In genomic region chr19:14655302-14656021, GRCm38 (mm10) we compare ENCODE assay signal across 20 mouse cellular contexts. TPM values are rescaled to one million over a fixed set of nuclear protein-coding genes. Genes with fewer than 3 reads are reported as not detected.
DNase-seq lines count a peak whose midpoint lies in the region; ATAC-seq and TF ChIP-seq lines count a peak whose summit lies in the region.
"Had no signal": no experiment of that assay in that cellular context is flagged by ENCODE, and none has a peak within 500 bp of the region (broad histone marks: within the 10 kb centered on the region; RNA-seq: fewer than 3 reads in every experiment).

No protein-coding gene starts in this region.

- ATAC-seq in megakaryocyte progenitor cell, adult 5-6 weeks (replicated peaks; ENCODE audit: poor library complexity) = peak; percentile 28
- no peak for ATAC-seq in midbrain, embryonic 14.5 days (ENCODE audit: low FRiP score, low TSS enrichment)
- no peak for ATAC-seq in heart, embryonic 12.5 days (ENCODE audit: insufficient number of reproducible peaks, low FRiP score)
- ATAC-seq: CD4-positive, CD25-positive, alpha-beta regulatory T cell, adult 4 months; forebrain, embryonic 15.5 days; Patski had no signal

- no peaks in the 10 kb centered on the region for H3K36me3 ChIP-seq in ES-Bruce4 (ENCODE audit: control insufficient read depth, insufficient read depth, low read length, poor library complexity, severe bottlenecking)
- no peaks in the 10 kb centered on the region for H3K36me3 ChIP-seq in midbrain, embryonic 14.5 days (ENCODE audit: control insufficient read depth, insufficient read depth, low read length)
- H3K36me3 ChIP-seq in heart, embryonic 12.5 days = no peaks in the 10 kb centered on the region
- H3K36me3 ChIP-seq: forebrain, embryonic 15.5 days; kidney, embryonic 15.5 days; liver, embryonic 13.5 days; lung, embryonic 15.5 days; midbrain, embryonic 12.5 days; neural tube, embryonic 12.5 days had no signal

- H3K9me3 ChIP-seq in ES-Bruce4 (replicated peaks; ENCODE audit: control insufficient read depth, insufficient read depth, low read length, poor library complexity, severe bottlenecking) = no peaks in the 10 kb centered on the region
- H3K9me3 ChIP-seq in midbrain, embryonic 14.5 days (ENCODE audit: control insufficient read depth, low read length) = no peaks in the 10 kb centered on the region
- no peaks in the 10 kb centered on the region for H3K9me3 ChIP-seq in heart, embryonic 12.5 days (replicated peaks)
- H3K9me3 ChIP-seq: forebrain, embryonic 15.5 days; kidney, embryonic 15.5 days; liver, embryonic 13.5 days; lung, embryonic 15.5 days; midbrain, embryonic 12.5 days; neural tube, embryonic 12.5 days had no signal

- no peaks in the 10 kb centered on the region for H3K27me3 ChIP-seq in ES-Bruce4 (ENCODE audit: control insufficient read depth, insufficient read depth, low read length, poor library complexity, severe bottlenecking)
- H3K27me3 ChIP-seq in midbrain, embryonic 14.5 days (ENCODE audit: control insufficient read depth, insufficient read depth, low read length) = no peaks in the 10 kb centered on the region
- H3K27me3 ChIP-seq in heart, embryonic 12.5 days (replicated peaks) = no peaks in the 10 kb centered on the region; the same call in 1 of the 2 replicates
- H3K27me3 ChIP-seq: forebrain, embryonic 15.5 days; kidney, embryonic 15.5 days; liver, embryonic 13.5 days; lung, embryonic 15.5 days; neural tube, embryonic 12.5 days had no signal

- peak; percentile 74 for DNase-seq in 416B (ENCODE audit: low read depth)
- peak; percentile 62 for DNase-seq in ZHBTc4 (ENCODE audit: low read depth, low spot score)
- DNase-seq in midbrain, embryonic 14.5 days = no peak
- no peak for DNase-seq in cerebellum, postnatal 25 days
- DNase-seq: cerebellum, adult 8-10 months; embryo, embryonic 11 days; gastrocnemius, postnatal 25 days; liver, embryonic 13.5 days; lung, postnatal 4 days; thymus, adult 18-20 months had no signal

- TF ChIP-seq CTCF in ES-Bruce4 (IDR thresholded peaks at IDR 0.05; ENCODE audit: low read depth, low read length) = no peak

- no peak for TF ChIP-seq POLR2A in ES-Bruce4 (IDR thresholded peaks at IDR 0.05; ENCODE audit: insufficient read depth, low read length)

- H3K4me2 ChIP-seq in midbrain, embryonic 14.5 days (ENCODE audit: low read length) = no peak overlapping the region
- H3K4me2 ChIP-seq in heart, embryonic 12.5 days = no peak overlapping the region
- H3K4me2 ChIP-seq: forebrain, embryonic 15.5 days; kidney, embryonic 15.5 days; liver, embryonic 13.5 days; lung, embryonic 15.5 days; midbrain, embryonic 12.5 days; neural tube, embryonic 12.5 days had no signal

- no peak overlapping the region for H3K4me3 ChIP-seq in ES-Bruce4 (ENCODE audit: low read depth, low read length)
- H3K4me3 ChIP-seq in midbrain, embryonic 14.5 days (replicated peaks; ENCODE audit: low read depth, low read length) = no peak overlapping the region
- H3K4me3 ChIP-seq in heart, embryonic 12.5 days = no peak overlapping the region
- H3K4me3 ChIP-seq: forebrain, embryonic 15.5 days; kidney, embryonic 15.5 days; liver, embryonic 13.5 days; lung, embryonic 15.5 days; midbrain, embryonic 12.5 days; neural tube, embryonic 12.5 days had no signal

- no peak overlapping the region for H3K9ac ChIP-seq in ES-Bruce4 (ENCODE audit: low read depth, poor library complexity, severe bottlenecking)
- H3K9ac ChIP-seq in midbrain, embryonic 14.5 days (replicated peaks; ENCODE audit: low read length) = no peak overlapping the region
- H3K9ac ChIP-seq in heart, embryonic 12.5 days = no peak overlapping the region
- H3K9ac ChIP-seq: forebrain, embryonic 15.5 days; kidney, embryonic 15.5 days; liver, embryonic 13.5 days; lung, embryonic 15.5 days; midbrain, embryonic 12.5 days; neural tube, embryonic 12.5 days had no signal

- peak overlapping the region; percentile 94 for H3K27ac ChIP-seq in ES-Bruce4 (ENCODE audit: insufficient read depth, low read length)
- no peak overlapping the region for H3K27ac ChIP-seq in midbrain, embryonic 14.5 days (replicated peaks; ENCODE audit: low read depth, low read length)
- no peak overlapping the region for H3K27ac ChIP-seq in heart, embryonic 12.5 days (ENCODE audit: poor library complexity, severe bottlenecking)
- H3K27ac ChIP-seq: forebrain, embryonic 15.5 days; kidney, embryonic 15.5 days; liver, embryonic 13.5 days; lung, embryonic 15.5 days; midbrain, embryonic 12.5 days; neural tube, embryonic 12.5 days had no signal

- 71% methylated on average over 5 of the region's 5 CpGs for WGBS in midbrain, embryonic 14.5 days
- WGBS in heart, embryonic 12.5 days = 63% methylated on average over 5 of the region's 5 CpGs

- TF ChIP-seq EP300 in ES-Bruce4 (IDR thresholded peaks at IDR 0.05; ENCODE audit: insufficient read depth, low read depth, low read length) = no peak

- peaks cover 2% of the 10 kb centered on the region for H3K4me1 ChIP-seq in ES-Bruce4 (ENCODE audit: control insufficient read depth, insufficient read depth, low read length)
- H3K4me1 ChIP-seq in midbrain, embryonic 14.5 days (ENCODE audit: control insufficient read depth, insufficient read depth, low read length) = no peaks in the 10 kb centered on the region
- peaks cover 4% of the 10 kb centered on the region for H3K4me1 ChIP-seq in heart, embryonic 12.5 days (replicated peaks)
- H3K4me1 ChIP-seq: forebrain, embryonic 15.5 days; kidney, embryonic 15.5 days; lung, embryonic 15.5 days; midbrain, embryonic 12.5 days; neural tube, embryonic 12.5 days had no signal

RNA-seq across cellular contexts. Expression of gene Tle4, which starts 57.6 kb away (rescaled TPM):
- 44.2 and 45.5 TPM in 2 replicates for polyA plus RNA-seq in ES-Bruce4 (2011; ENCODE audit: insufficient read depth, insufficient read length, low read depth, missing spikeins)
- 27.1 and 27.9 TPM in 2 replicates for total RNA-seq in megakaryocyte progenitor cell, adult 5-6 weeks (2015)
- total RNA-seq in megakaryocyte progenitor cell, adult 5-6 weeks (2017) = 15.4 and 18.2 TPM in 2 replicates
- polyA plus RNA-seq in midbrain, embryonic 14.5 days (2014; fragmentation: Nextera tagmentation; extraction: Ambion mirVana) = 34.5 and 39.6 TPM in 2 replicates
- 10.9 and 11.9 TPM in 2 replicates for polyA plus RNA-seq in heart, embryonic 12.5 days (2016; fragmentation: Nextera tagmentation; extraction: Ambion mirVana)

Comparison
In these comparisons a context has a peak if more than half of its experiments do, and no peak if none do; other contexts are left out.
1. DNase-seq: peak in 416B (single experiment) and ZHBTc4 (single experiment); none in midbrain, embryonic 14.5 days (single experiment) and cerebellum, postnatal 25 days (0 of 2).